Mouse (Mus musculus): ENCODE results near the gene Mef2b. TPM values are rescaled to one million over a fixed set of nuclear protein-coding genes. Genes with fewer than 3 reads are reported as not detected.
A peak's percentile ranks its signal among the peaks of the same experiment; 100 is the strongest.

Gene Mef2b
- total and polyA plus RNA-seq, 3 experiments = 60.1 to 232 (median 168) TPM

DNA sequence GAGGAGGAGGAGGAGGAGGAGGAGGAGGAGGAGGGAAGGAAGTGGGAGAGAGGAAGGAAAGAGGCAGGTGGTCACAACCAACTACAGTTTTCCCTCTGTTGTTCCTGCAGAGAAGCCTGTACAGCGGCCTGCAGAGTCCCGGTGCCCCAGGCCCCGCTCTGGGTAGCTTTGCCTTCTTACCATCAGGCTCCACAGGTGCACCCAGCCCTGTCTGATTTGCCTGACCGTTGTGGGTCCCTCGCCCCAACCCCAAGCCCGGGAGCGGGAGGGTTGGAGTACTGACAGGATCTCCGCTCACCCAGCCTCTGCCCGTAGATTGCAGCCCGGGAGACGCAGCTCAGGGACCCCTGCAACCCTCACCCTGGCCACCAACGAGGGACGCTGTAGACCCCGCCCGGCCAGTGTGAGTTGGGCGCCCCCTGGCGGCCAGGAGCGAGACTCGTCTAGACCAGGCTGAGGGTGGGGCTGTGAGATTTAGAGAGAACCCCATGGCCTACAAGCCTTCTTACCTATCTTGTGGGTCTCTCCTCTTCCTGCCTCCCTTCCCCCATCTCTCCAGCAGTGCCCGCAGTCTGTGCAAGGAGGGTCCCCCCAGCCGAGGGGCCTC lies 27.1 kb downstream of the Mef2b start:
- no peak overlapping the region for H3K4me3 ChIP-seq (replicated peaks in 1 of 3; ENCODE audit: low read depth in 2 of 3, low read length in 2 of 3, poor library complexity in 1 of 3)

DNA sequence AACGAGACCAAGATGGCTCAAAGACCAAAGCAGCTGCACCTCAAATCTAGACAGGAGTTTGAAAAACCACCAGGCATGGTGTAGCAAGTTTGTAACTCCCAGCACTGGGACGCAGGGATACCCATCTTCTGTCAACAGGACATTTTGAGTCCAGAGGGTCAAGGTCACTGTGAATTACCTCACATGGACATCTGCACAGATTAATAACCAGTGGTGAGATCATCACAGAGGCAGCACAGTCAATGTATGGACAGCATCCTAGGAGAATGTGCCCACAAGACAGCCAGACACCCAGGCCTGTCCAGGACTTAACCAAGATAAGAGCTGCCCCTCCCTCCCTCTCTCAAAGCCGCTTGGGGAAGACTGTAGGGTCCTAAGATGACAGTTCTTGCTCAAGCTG lies 30.6 kb downstream of the Mef2b start:
- no peak; the same call in 1 of the 2 replicates for TF ChIP-seq POLR2A (IDR thresholded peaks at IDR 0.05; ENCODE audit: low read depth, low read length)
- TF ChIP-seq NRF1 (IDR thresholded peaks at IDR 0.05; ENCODE audit: low read depth, low read length) = no peak
- 0 out of 2 replicates have a peak, but pooled peaks have one; percentile 16 for TF ChIP-seq ZMIZ1 (IDR thresholded peaks at IDR 0.05; ENCODE audit: low read depth, low read length)
- peak; percentile 32 for TF ChIP-seq POLR2AphosphoS2 (IDR thresholded peaks at IDR 0.05; ENCODE audit: low read depth, low read length)
- 0 out of 2 replicates have a peak, but pooled peaks have one; percentile 14 for TF ChIP-seq CHD2 (IDR thresholded peaks at IDR 0.05; ENCODE audit: low read length)
- Histone ChIP-seq H3K4me2 (ENCODE audit: insufficient read depth, low read depth, poor library complexity, severe bottlenecking) (no peak overlapping the region), H3K36me3 (replicated peaks in 1 of 2; ENCODE audit: control insufficient read depth in 1 of 2, insufficient read depth in 1 of 2, low read length in 1 of 2) (peaks cover 30 to 43% of the 10 kb centered on the region in 2 experiments), H3K4me3 (replicated peaks in 1 of 3; ENCODE audit: low read depth in 2 of 3, low read length in 2 of 3, poor library complexity in 1 of 3) (no peak overlapping the region), H3K9ac (ENCODE audit: insufficient read depth, low read depth) (no peak overlapping the region), H3K27me3 (replicated peaks) (no peaks in the 10 kb centered on the region), H3K27ac (ENCODE audit: insufficient read depth, low read depth) (peak overlapping the region; percentile 6; the same call in 1 of the 2 replicates), H3K4me1 (ENCODE audit: control insufficient read depth in 1 of 2, insufficient read depth in 2 of 2) (peaks cover 30 to 86% of the 10 kb centered on the region in 2 experiments), H3K79me2 (replicated peaks; ENCODE audit: control insufficient read depth, extremely low read depth, insufficient read depth, poor library complexity, severe bottlenecking) (peaks cover 13% of the 10 kb centered on the region), H3K9me3 (replicated peaks; ENCODE audit: low read length) (no peaks in the 10 kb centered on the region)
- dilution Hi-C loops (cut with MboI; ENCODE audit: extremely low pct_ligation_motif_present, extremely low pct_unique_long_range_greater_than_20kb, low sequenced_read_pairs) = no loop called here
- DNase-seq (ENCODE audit: extremely low read depth) = no peak
- in situ Hi-C loops (cut with MboI; ENCODE audit: low pct_ligation_motif_present, low pct_unique_long_range_greater_than_20kb, low sequenced_read_pairs) = loop anchor here (5.0 kb wide), 1 partner anchor 42 kb away; the partner anchor contains the start of gene Slc25a42

More for the DNA sequence above, 27.1 kb downstream of the Mef2b start:
- Histone ChIP-seq H3K79me2 (replicated peaks; ENCODE audit: control insufficient read depth, extremely low read depth, insufficient read depth, poor library complexity, severe bottlenecking) (peaks cover 27% of the 10 kb centered on the region), H3K36me3 (replicated peaks in 1 of 2; ENCODE audit: control insufficient read depth in 1 of 2, insufficient read depth in 1 of 2, low read length in 1 of 2) (peaks cover 60 to 77% of the 10 kb centered on the region in 2 experiments), H3K9ac (ENCODE audit: insufficient read depth, low read depth) (no peak overlapping the region), H3K27ac (ENCODE audit: insufficient read depth, low read depth) (no peak overlapping the region), H3K4me2 (ENCODE audit: insufficient read depth, low read depth, poor library complexity, severe bottlenecking) (no peak overlapping the region), H3K27me3 (replicated peaks) (no peaks in the 10 kb centered on the region), H3K9me3 (replicated peaks; ENCODE audit: low read length) (no peaks in the 10 kb centered on the region), H3K4me1 (ENCODE audit: control insufficient read depth in 1 of 2, insufficient read depth in 2 of 2) (peaks cover 41 to 99% of the 10 kb centered on the region in 2 experiments)
- dilution Hi-C loops (cut with MboI; ENCODE audit: extremely low pct_ligation_motif_present, extremely low pct_unique_long_range_greater_than_20kb, low sequenced_read_pairs) (no loop called here), in situ Hi-C loops (cut with MboI; ENCODE audit: low pct_ligation_motif_present, low pct_unique_long_range_greater_than_20kb, low sequenced_read_pairs) (loop anchor here (5.0 kb wide), 1 partner anchor 34 kb away; the partner anchor contains the start of gene Nr2c2ap)
- TF ChIP-seq JUND (conservative IDR thresholded peaks at IDR 0.05; ENCODE audit: low read depth, low read length) (no peak), TBP (conservative IDR thresholded peaks at IDR 0.05; ENCODE audit: low read depth, low read length) (no peak), BHLHE40 (IDR thresholded peaks at IDR 0.05; ENCODE audit: low read depth, low read length) (no peak), RAD21 (IDR thresholded peaks at IDR 0.05; ENCODE audit: low read depth, low read length) (peak; percentile 81), E2F4 (IDR thresholded peaks at IDR 0.05; ENCODE audit: insufficient replicate concordance, low read depth, low read length) (no peak), NRF1 (IDR thresholded peaks at IDR 0.05; ENCODE audit: low read depth, low read length) (peak; percentile 17; the same call in 1 of the 2 replicates), IRF4 (IDR thresholded peaks at IDR 0.05; ENCODE audit: low read depth, low read length) (peak; percentile 26; the same call in 1 of the 2 replicates), TCF12 (IDR thresholded peaks at IDR 0.05; ENCODE audit: low read depth, low read length) (no peak), POLR2A (IDR thresholded peaks at IDR 0.05; ENCODE audit: low read depth, low read length) (no peak), POLR2AphosphoS2 (IDR thresholded peaks at IDR 0.05; ENCODE audit: low read depth, low read length) (no peak), MAFK (IDR thresholded peaks at IDR 0.05; ENCODE audit: insufficient replicate concordance, low read length) (peak; percentile 62; the same call in 1 of the 2 replicates), MYC (IDR thresholded peaks at IDR 0.05; ENCODE audit: low read depth, low read length) (no peak), CHD1 (IDR thresholded peaks at IDR 0.05; ENCODE audit: low read depth, low read length) (no peak), USF2 (conservative IDR thresholded peaks at IDR 0.05; ENCODE audit: low read depth, low read length) (no peak), RCOR1 (conservative IDR thresholded peaks at IDR 0.05; ENCODE audit: low read depth, low read length) (no peak), ELF1 (IDR thresholded peaks at IDR 0.05; ENCODE audit: low read depth, low read length) (no peak), ZKSCAN1 (IDR thresholded peaks at IDR 0.05; ENCODE audit: borderline replicate concordance, low read depth, low read length) (no peak), ZC3H11A (IDR thresholded peaks at IDR 0.05; ENCODE audit: low read depth, low read length) (0 out of 2 replicates have a peak, but pooled peaks have one; percentile 28), MAZ (IDR thresholded peaks at IDR 0.05; ENCODE audit: low read depth, low read length) (0 out of 2 replicates have a peak, but pooled peaks have one; percentile 75), CTCF (conservative IDR thresholded peaks at IDR 0.05 in 1 of 2, IDR thresholded peaks at IDR 0.05 in 1 of 2; ENCODE audit: low read depth in 2 of 2, low read length in 2 of 2) (peak; percentile 58 to 93; a peak in 3 of 4 replicates), PAX5 (IDR thresholded peaks at IDR 0.05; ENCODE audit: low read length) (no peak), GABPA (IDR thresholded peaks at IDR 0.05; ENCODE audit: insufficient replicate concordance, low read depth, low read length) (no peak), HCFC1 (IDR thresholded peaks at IDR 0.05; ENCODE audit: low read depth, low read length) (no peak), UBTF (IDR thresholded peaks at IDR 0.05; ENCODE audit: low read depth, low read length) (no peak), SIN3A (IDR thresholded peaks at IDR 0.05; ENCODE audit: low read length) (no peak), MEF2A (IDR thresholded peaks at IDR 0.05; ENCODE audit: borderline replicate concordance, low read depth, low read length) (no peak), CHD2 (IDR thresholded peaks at IDR 0.05; ENCODE audit: low read length) (no peak), ETS1 (conservative IDR thresholded peaks at IDR 0.05; ENCODE audit: low read depth, low read length) (no peak), SMC3 (IDR thresholded peaks at IDR 0.05; ENCODE audit: low read depth, low read length) (peak; percentile 92), KAT2A (IDR thresholded peaks at IDR 0.05; ENCODE audit: insufficient replicate concordance, low read length) (no peak), ZMIZ1 (IDR thresholded peaks at IDR 0.05; ENCODE audit: low read depth, low read length) (no peak), JUN (IDR thresholded peaks at IDR 0.05; ENCODE audit: insufficient read depth, low read depth, low read length) (no peak), MAX (IDR thresholded peaks at IDR 0.05; ENCODE audit: low read length) (no peak), EP300 (IDR thresholded peaks at IDR 0.05; ENCODE audit: low read length) (no peak), ZNF384 (IDR thresholded peaks at IDR 0.05; ENCODE audit: low read depth, low read length) (no peak), MXI1 (IDR thresholded peaks at IDR 0.05; ENCODE audit: low read depth, low read length) (no peak), NELFE (IDR thresholded peaks at IDR 0.05; ENCODE audit: low read depth, low read length) (no peak; the same call in 1 of the 2 replicates), USF1 (IDR thresholded peaks at IDR 0.05; ENCODE audit: low read depth, low read length) (no peak)
- DNase-seq (ENCODE audit: extremely low read depth) = no peak
